Mouse (Mus musculus) cerebellum, adult (tissue): ENCODE data around the gene Slc12a9.

Source experiments
- ATAC-seq: cut with Nextera tagmentation; 2 replicates; pipeline ENCODE4 v1.9.2; 2017; ENCODE audit warnings: mild to moderate bottlenecking, moderate library complexity, mixed read lengths; ENCODE audit not compliant: insufficient number of reproducible peaks, low FRiP score, low TSS enrichment

Slc12a9 gene

DNA sequence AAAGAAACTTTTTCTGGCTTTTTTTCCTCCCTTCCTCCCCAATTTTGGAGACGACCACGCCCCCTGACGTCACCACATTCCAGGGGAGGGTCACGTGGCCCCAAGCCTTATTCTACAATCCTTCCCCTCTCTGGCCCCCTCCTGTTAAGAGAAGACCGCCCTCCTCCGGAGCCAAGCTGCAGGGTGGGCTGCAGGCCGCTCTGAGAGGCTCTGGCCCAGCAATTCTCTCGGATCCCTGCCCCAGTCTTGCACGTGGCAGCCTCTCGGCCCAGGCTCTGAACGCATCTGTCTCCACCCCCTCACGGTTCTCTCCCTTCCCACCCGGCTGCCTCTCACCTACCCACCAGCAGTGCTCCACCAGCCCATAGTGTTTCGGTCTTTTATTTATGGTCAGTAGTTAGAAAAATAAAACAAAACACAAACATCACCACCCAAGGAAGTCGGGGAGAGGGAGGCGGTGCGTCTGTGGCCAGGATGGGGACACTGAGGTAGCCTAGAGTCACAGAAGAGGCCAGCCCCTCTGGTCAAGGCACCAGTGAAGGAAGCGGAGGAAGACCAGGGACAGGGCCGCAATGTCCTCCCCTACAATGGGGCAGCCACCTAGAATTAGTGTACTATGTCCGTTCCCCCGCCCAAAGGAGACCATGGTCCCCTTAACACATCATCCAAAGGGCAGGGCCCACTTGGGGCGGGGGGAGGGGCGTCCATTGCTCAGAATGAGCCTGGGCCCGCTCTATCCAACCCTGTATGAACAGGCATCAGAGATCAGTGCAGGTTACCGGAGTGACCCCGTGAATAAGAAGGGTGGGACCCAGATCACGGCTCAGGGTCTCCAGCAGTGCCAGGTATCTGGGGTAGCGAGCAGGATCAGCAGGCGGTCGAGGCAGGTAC, 19.0 kb downstream of the Slc12a9 start, which contains the start of gene Trip6:
Trip6 (minus strand) TSS at position 212 of the 891 bp plus-strand sequence.
- ATAC-seq: no peak

- ATAC-seq: no peak
Measured at GRCm38 (mm10) chr5:137313466-137314192, 19.8 kb downstream of the Slc12a9 start.

DNA sequence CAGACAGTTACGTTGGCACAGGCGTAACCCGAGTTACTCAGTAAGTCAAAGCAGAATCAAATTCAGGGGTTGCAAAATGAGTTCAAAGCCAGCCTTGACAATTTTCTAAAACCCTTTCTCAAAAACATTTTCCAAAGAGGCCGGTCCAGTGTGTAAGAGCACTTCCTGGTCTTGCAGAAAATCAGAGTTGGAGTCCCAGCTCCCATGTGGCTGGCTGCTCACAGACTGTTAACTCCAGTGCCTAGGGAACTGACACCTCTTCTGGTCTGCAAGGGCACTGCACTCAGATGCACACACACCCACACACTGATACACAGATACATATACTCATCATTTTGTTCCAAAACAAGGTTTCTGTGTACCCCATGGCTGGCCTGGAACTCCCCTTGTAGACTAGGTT, 25.0 kb downstream of the Slc12a9 start:
- no peak for ATAC-seq

DNA sequence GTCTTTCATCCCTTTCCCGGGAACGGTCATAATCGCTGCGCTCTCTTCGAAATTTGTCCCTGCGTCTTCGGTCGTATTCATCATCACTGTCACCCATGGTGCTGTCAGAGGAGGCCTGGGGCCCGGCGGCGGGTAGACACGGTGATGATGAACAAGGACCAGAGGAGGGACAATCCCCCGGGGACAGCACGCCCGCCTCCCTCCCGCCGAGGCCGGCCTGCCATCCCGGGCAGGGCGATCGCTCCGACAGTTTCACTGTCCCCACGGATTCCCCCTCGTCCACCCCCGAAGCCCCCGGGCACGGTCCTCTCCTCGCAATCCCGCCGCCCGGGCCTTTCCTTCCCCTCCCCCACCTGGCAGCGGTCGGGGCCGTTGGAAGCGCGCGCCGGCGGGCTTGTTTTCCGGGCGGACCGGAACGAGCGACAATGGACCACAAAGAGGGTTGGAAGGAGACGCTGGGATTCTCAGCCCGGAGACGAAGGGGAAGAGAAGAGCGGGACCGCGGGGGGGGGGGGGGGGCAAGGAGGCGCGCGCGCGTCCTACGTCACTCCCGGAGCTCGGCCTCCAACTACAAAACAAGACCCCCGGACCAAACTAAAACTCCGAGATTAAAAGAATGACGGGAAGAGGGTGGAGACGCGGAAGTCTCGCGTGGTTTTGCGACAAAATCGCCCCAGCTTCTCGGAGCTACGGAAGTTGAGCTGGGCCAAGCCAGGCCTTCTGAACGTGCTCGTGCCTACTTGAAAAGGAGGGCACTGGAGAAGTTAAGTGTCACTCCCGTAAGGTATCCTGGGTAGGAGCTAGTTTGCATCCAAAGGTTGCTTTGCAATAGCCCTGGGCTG, 26.1 kb downstream of the Slc12a9 start, which contains the start of gene Srrt:
Srrt (minus strand) TSS at position 604 of the 842 bp plus-strand sequence.
- ATAC-seq: peak; percentile 80; the same call in 1 of the 2 replicates

- ATAC-seq: no peak
Measured at GRCm38 (mm10) chr5:137306439-137307005, 26.9 kb downstream of the Slc12a9 start.

- ATAC-seq: no peak
Measured at GRCm38 (mm10) chr5:137305822-137306221, 27.6 kb downstream of the Slc12a9 start.

- no peak for ATAC-seq
Measured at GRCm38 (mm10) chr5:137304816-137305215, 28.6 kb downstream of the Slc12a9 start.

- no peak for ATAC-seq
Measured at GRCm38 (mm10) chr5:137304165-137304564, 29.2 kb downstream of the Slc12a9 start.

DNA sequence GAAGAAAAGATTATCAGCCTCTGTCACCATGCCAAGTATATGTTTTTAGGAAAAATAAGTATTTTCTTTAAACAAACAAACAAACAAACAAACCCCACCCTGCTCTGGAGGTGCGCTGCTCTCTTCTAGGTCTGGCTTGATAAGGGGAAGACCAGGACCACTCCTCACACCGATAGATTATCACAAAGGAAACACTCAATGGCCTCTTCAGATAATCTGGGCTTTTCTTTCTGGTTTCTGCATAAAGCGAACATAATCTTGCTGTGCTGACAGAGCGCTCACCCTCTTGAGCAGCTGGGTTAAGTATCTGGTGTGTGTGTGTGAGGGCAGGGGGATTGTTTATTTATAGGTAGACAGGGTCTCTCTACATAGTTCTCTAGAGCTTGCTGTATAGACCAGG, 29.8 kb downstream of the Slc12a9 start:
- no peak for ATAC-seq

DNA sequence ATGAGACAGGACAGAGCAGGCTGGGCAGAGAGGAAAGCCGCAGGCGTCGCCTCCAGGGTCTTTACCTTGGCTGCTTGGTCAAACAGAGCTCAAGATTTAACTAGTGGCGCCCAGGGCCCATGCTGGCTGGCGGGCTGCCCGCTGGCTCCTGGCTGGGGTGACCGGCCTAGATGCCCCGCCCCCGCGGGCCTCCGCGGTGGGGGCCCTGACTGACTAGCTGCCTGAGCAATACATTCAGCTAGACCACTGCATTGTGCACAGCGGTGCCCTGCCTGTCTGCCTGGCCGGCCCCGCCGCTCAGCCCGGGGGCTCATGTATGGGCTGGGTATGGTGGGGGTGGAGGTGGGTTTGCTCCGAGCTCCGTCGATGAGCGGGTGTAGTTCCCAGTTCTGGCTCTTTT, 32.1 kb downstream of the Slc12a9 start:
- no peak for ATAC-seq

DNA sequence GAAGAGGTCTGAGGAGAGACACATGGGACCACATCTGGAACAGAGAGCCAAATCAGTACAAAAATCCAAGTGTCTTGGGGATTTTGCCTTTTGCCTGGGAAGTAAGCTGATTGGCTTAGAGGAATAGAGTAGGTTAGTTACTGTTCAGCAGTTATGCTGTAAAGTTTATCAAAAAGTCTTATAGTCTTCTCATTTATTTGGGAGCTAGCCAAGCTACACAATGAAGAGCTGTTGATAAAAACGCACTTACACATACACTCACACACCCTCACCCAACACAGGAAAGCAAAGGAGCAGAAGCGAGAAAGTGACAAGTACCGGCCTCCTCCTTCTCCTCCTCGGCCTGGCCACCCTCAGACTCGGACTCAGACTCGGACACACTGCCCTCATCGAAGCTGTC, 34.2 kb downstream of the Slc12a9 start:
- no peak for ATAC-seq

GRCm38 (mm10) chr5:137297126-137297525, 36.3 kb downstream of the Slc12a9 start:
- no peak for ATAC-seq

- no peak for ATAC-seq
Measured at GRCm38 (mm10) chr5:137295712-137296111, 37.7 kb downstream of the Slc12a9 start.

DNA sequence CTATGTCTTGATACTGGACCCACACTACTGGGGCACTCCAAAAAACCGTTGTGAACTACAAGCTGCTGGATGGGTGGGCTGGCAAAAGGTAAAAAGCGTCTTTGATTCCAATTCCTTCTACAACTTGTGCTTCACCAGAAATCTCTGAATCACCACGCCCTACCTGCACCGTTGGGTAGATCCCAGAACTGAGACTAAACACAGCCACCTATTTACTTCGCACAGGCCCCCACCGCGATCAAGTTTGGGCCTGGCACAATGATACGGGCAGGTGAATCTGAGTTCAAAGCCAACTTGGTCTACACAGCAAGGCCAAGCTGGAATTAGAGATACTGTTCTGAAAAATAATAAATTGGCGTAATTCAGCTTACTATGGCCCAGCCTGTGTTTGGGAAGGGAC, 38.1 kb downstream of the Slc12a9 start:
- ATAC-seq: no peak

GRCm38 (mm10) chr5:137294744-137295093, 38.7 kb downstream of the Slc12a9 start:
- ATAC-seq: no peak

DNA sequence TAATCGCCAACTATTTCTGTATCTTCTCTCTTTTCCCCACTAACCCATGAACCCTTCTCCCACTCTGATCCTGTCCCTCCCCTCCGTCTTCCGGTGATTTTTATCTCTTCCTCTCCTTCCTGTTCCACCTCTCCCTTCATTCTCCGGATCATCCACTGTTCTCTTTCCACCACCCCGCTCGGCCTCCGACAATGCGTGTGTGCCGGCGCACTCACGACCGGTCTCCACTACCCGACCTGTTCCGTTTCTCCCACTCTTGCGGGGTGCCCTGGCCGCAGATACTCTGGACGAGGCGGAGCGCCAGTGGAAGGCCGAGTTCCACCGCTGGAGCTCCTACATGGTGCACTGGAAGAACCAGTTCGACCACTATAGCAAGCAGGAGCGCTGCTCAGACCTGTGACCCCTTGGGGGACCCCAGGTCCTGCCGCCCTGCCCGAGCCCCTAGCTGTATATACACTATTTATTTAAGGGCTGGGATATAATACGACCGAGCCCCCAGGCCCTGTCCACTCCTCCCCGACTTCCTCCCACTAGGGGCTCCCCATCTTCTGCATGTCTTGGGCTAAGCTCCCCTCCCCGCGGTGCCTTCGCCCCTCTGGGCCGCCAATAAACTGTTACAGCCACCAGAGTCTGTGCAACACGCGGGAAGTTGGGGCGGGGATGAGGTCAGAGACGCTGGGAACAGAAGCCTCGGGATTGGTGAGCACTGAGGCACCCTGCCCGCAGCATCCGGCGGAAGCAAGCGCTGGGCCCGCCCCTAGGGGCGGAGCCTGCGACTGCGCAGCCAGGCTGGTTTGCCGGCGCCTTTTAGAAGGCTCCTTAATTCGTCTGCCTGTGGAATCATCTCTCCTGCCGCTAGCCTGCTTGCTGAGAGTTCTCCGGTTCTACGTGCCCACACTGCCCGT, 39.3 kb downstream of the Slc12a9 start, which contains the start of gene Ufsp1:
Ufsp1 (plus strand) TSS at position 791 of the 905 bp plus-strand sequence.
- peak; percentile 85 for ATAC-seq

DNA sequence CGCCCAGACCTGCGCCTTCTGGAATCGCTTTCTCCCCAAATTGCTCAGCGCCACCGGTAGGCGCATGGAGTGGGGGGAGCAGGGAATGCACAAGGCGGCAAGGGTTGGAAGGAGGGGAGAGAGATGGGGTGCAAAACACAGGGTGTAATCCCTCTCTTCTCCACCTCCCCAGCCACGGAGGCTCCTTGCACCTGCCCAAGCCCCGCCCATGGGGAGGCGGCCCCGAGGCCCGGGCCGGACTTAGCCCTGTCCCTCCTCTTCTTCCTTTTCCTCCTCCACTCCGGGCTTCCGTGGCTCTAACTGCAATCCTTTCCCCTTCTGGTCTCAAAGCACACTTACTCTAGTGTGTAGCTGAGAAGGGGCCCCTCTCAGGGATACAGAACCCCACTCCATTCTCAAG, 40.1 kb downstream of the Slc12a9 start:
- ATAC-seq: peak; percentile 16; the same call in 1 of the 2 replicates

GRCm38 (mm10) chr5:137291381-137291926, 41.9 kb downstream of the Slc12a9 start:
- no peak for ATAC-seq

GRCm38 (mm10) chr5:137290677-137291076, 42.7 kb downstream of the Slc12a9 start:
- no peak for ATAC-seq
